Mouse (Mus musculus) midbrain, embryonic 13.5 days (tissue): ENCODE measurements around the gene Ier2. TPM values are rescaled to one million over a fixed set of nuclear protein-coding genes. Genes with fewer than 3 reads are reported as not detected.
"Not testable (repeated sequence)": the region's sequence is repeated elsewhere in the genome, so short reads cannot be mapped to it uniquely, and the experiment has no call there.

Source experiments
- ATAC-seq: fragments of 200-750 bp; cut with Nextera tagmentation; 2 replicates; pipeline ENCODE4 v1.8.0; 2017; ENCODE audit warnings: mild to moderate bottlenecking, moderate TSS enrichment, moderate library complexity
- H3K27ac ChIP-seq: fragments of 300-500 bp; sonication (generic); 2 replicates; pipeline ENCODE4 v1.5.1; 2015; ENCODE audit warnings: inconsistent platforms, mild to moderate bottlenecking, moderate library complexity
- H3K27me3 ChIP-seq: fragments of 300-500 bp; sonication (generic); 2 replicates; pipeline ENCODE4 v1.6.1; 2015; ENCODE audit warnings: mild to moderate bottlenecking, inconsistent platforms
- H3K36me3 ChIP-seq: fragments of 300-500 bp; sonication (generic); 2 replicates; pipeline ENCODE4 v1.6.1; 2015; ENCODE audit warnings: mild to moderate bottlenecking, inconsistent platforms
- H3K4me1 ChIP-seq: fragments of 300-500 bp; sonication (generic); replicated peaks from 2 replicates; pipeline ENCODE4 v1.6.1; 2015; ENCODE audit warnings: inconsistent platforms
- H3K4me2 ChIP-seq: fragments of 300-500 bp; sonication (generic); replicated peaks from 2 replicates; pipeline ENCODE4 v1.6.1; 2015; ENCODE audit warnings: moderate library complexity, mild to moderate bottlenecking, inconsistent platforms
- H3K4me3 ChIP-seq: fragments of 300-500 bp; sonication (generic); replicated peaks from 2 replicates; pipeline ENCODE4 v1.5.1; 2015; ENCODE audit warnings: mild to moderate bottlenecking, inconsistent platforms
- H3K9ac ChIP-seq: fragments of 300-500 bp; sonication (generic); replicated peaks from 2 replicates; pipeline ENCODE4 v1.6.1; 2015; ENCODE audit warnings: mild to moderate bottlenecking, inconsistent platforms
- H3K9me3 ChIP-seq: fragments of 300-500 bp; sonication (generic); 2 replicates; pipeline ENCODE4 v1.6.1; 2016; ENCODE audit warnings: mild to moderate bottlenecking, inconsistent platforms
- WGBS: fragments of 180-500 bp; shearing (Covaris S2); methylation state at CpG from one replicate; pipeline ENCODE4 v1.1.7; 2015; 5-methylcytosine and 5-hydroxymethylcytosine counted together
- polyA plus RNA-seq: library from polyadenylated mRNA; unstranded; fragments of >200 nt; fragmentation: Nextera tagmentation; extraction: Ambion mirVana; gene quantifications from 2 replicates; pipeline ENCODE4 v1.2.1, GENCODE M21; 2015

Gene Ier2
- polyA plus RNA-seq, 1 experiment from 2014 or later, result 26.3 TPM

GRCm38 (mm10) chr8:84695140-84695539, 32.5 kb upstream of the Ier2 start:
- Histone ChIP-seq H3K4me1 (peaks cover 4% of the 10 kb centered on the region), H3K4me2 (no peak overlapping the region), H3K9me3 (no peaks in the 10 kb centered on the region), H3K36me3 (peaks cover 85% of the 10 kb centered on the region), H3K27me3 (peaks cover 2% of the 10 kb centered on the region; the same call in 1 of the 2 replicates), H3K4me3 (no peak overlapping the region), H3K27ac (no peak overlapping the region), H3K9ac (no peak overlapping the region)
- 93% methylated on average over 6 of the region's 6 CpGs for WGBS
- no peak for ATAC-seq

DNA sequence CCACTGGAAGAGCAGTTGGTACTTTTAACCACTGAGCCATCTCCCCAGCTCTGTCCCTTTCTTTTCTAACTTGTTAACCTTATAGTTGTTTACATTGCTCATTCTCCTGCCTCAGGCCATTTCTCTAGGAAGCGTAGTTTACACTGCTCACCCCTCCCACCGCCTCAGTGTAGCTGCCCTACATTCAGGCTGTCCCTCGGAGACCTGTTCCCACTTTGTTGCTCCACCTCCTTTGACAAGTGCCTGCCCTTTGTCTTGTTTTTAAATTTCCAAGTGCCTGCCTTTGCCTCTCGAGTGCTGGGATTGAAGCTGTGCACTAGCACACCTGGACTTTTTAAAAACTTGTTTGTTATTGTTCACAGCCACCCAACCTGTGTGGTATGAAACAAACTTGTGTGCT, 30.7 kb upstream of the Ier2 start:
- Histone ChIP-seq H3K4me3 (no peak overlapping the region), H3K4me2 (no peak overlapping the region), H3K9ac (no peak overlapping the region), H3K27ac (no peak overlapping the region), H3K27me3 (no peaks in the 10 kb centered on the region), H3K4me1 (peaks cover 17% of the 10 kb centered on the region), H3K36me3 (peaks cover 66% of the 10 kb centered on the region), H3K9me3 (no peaks in the 10 kb centered on the region)
- ATAC-seq, result no peak
- WGBS, result 87% methylated on average over 4 of the region's 4 CpGs

DNA sequence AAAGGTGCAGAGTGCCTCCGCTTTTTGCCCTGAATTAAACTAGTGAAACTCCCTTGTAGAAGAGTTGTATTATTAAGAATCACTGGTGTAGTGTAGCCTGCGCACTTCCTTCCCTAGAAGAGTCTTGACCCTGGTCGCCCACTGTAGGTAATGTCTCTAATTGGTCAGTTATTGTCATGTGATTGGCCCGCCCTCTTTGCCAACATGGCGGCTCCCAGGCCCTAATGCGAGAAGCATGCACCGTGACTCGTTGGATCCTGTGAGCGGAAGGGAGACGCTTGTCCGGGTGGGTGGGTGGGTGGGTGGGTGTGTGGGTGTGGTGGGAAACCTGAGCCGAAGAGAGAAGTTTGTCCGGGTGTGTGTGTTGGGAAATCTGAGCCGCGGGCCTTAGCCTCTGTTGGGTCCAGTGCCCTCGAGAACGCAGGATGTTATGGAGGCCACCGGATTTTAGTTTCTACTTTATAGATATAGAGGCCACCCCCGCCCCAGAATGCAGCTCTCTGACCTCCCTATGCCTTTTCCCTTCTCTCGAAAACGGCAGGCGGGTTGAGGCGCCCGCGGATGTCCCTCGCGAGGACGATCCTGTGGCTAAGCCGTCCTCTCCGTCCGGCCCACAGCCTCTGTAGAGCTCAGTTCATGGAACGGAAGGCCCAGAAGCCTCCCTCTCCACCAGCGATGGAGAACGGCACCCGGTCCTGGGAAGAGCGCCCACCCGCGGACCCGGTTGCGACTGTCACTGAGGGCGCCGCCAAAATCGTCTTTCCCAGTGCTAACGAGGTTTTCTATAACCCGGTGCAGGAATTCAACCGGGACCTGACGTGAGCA, 26.7 kb upstream of the Ier2 start:
- H3K4me2 ChIP-seq, result peak overlapping the region; percentile 85
- under 1% methylated on average over 47 of the region's 47 CpGs for WGBS
- H3K9me3 ChIP-seq, result no peaks in the 10 kb centered on the region
- peaks cover 48% of the 10 kb centered on the region for H3K4me1 ChIP-seq
- H3K9ac ChIP-seq, result peak overlapping the region; percentile 74
- peak overlapping the region; percentile 86 for H3K4me3 ChIP-seq
- peak; percentile 80 for ATAC-seq
- H3K36me3 ChIP-seq, result peaks cover 30% of the 10 kb centered on the region
- no peaks in the 10 kb centered on the region for H3K27me3 ChIP-seq
- 0 out of 2 replicates have a peak overlapping the region, but pooled peaks have one; percentile 36 for H3K27ac ChIP-seq

- H3K4me1 ChIP-seq, result peaks cover 51% of the 10 kb centered on the region
These were observed 25.1 kb upstream of the Ier2 start, which contains the start of gene Nacc1 for GRCm38 (mm10) chr8:84687705-84688100. Nacc1 (minus strand) TSS chr8:84687862.

DNA sequence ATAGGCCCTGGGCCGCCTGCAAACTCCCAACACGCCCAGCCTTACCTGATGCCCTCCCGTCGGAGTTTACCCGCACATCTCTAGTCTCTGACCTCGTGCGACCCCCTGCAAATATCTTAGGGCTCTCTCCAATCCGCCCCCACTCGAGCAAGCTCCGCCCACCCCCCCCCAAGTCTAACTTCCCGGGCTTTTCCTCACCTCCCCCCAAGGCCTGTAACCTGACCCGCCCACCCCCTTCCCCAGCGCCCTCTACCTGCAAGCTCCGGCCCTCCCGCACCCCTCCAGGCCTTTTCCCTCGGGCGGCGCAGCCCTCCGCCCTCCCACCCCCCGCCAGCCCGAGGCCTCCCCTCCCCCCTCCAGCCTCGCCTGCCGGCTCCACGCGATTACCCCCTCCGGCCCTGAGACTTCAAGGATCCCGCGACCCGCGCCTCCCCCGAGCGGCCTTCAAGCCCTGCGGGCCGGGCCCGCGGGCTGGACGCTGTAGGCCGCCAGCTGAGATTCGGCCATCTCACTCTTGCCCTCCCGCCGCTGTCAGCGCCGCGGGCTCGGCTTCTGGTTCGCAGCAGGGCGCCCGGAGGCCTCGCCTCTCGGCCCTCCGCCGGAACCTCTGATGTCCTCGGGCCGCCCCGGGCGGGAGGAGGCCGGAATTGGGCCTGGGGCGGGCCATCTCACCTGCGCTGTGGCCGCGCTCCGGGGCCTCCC, 24.5 kb upstream of the Ier2 start:
- Histone ChIP-seq H3K36me3 (peaks cover 18% of the 10 kb centered on the region), H3K9ac (peak overlapping the region; percentile 100), H3K27ac (peak overlapping the region; percentile 93), H3K27me3 (no peaks in the 10 kb centered on the region), H3K4me3 (peak overlapping the region; percentile 99), H3K9me3 (no peaks in the 10 kb centered on the region), H3K4me2 (peak overlapping the region; percentile 93), H3K4me1 (peaks cover 56% of the 10 kb centered on the region)
- WGBS, result 1% methylated on average over 62 of the region's 62 CpGs
- ATAC-seq, result peak; percentile 35; the same call in 1 of the 2 replicates

More at GRCm38 (mm10) chr8:84687705-84688100, 25.1 kb upstream of the Ier2 start, which contains the start of gene Nacc1:
- Histone ChIP-seq H3K4me2 (peak within 1 kb of the TSS; percentile 93), H3K27me3 (no peaks in the 10 kb centered on the region), H3K9me3 (no peaks in the 10 kb centered on the region), H3K9ac (peak within 1 kb of the TSS; percentile 100), H3K36me3 (peaks cover 18% of the 10 kb centered on the region), H3K4me3 (peak within 1 kb of the TSS; percentile 99), H3K27ac (peak within 1 kb of the TSS; percentile 93)
- 1% methylated on average over 37 of the region's 37 CpGs for WGBS
- ATAC-seq, result peak; percentile 87

DNA sequence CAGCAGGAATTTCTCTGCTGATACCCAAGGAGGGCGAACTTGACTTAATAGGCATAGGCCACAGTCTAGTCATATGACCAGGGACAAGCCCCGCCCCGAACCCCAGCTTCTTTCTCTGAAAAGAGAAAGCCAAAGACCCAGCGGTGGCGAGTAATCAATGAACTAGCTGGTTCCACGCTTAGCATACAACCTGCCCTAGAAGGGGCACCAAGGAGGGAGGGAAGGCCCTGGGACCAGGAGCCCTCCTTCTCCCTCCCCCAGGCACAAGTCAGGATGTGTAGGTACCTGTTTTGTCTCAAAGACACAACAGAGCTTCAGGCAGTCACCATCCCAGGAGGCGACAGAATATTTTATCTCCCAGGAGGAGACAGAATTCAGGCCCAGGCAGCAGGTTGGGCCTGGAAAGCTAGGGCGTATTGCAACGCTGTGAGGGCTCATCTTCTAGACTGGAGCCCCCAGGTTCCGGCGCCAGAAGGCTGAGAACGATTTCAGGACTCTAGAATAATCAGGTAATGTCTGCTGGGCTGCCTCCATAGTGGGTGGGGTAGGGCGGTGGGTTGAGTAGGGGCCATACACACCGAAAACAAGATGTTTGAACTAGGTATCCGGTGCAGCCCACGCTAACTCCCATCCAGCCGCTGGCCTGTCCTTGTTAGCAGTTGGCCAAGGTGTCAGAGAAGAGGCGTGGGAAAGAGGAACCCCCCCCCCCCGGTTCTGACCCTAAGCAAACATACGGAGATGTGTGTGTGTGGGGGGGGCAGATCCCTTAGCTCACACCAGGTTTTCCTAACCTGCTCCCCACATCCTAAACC, 23.7 kb upstream of the Ier2 start, which contains the start of gene Trmt1:
Trmt1 (plus strand) TSS at position 117 of the 812 bp plus-strand sequence.
- peaks cover 58% of the 10 kb centered on the region for H3K4me1 ChIP-seq
- peaks cover 21% of the 10 kb centered on the region for H3K36me3 ChIP-seq
- peak within 1 kb of the TSS; percentile 99 for H3K4me3 ChIP-seq
- H3K9ac ChIP-seq, result peak within 1 kb of the TSS; percentile 100
- peak within 1 kb of the TSS; percentile 93 for H3K27ac ChIP-seq
- H3K27me3 ChIP-seq, result no peaks in the 10 kb centered on the region
- H3K4me2 ChIP-seq, result peak within 1 kb of the TSS; percentile 93
- 7% methylated on average over 20 of the region's 20 CpGs for WGBS
- 0 out of 2 replicates have a peak, but pooled peaks have one; percentile 25 for ATAC-seq
- H3K9me3 ChIP-seq, result no peaks in the 10 kb centered on the region

- no peak for ATAC-seq
- no peak overlapping the region for H3K27ac ChIP-seq
- WGBS, result 45% methylated on average over 3 of the region's 3 CpGs
- no peak overlapping the region for H3K4me3 ChIP-seq
- no peaks in the 10 kb centered on the region for H3K27me3 ChIP-seq
- no peak overlapping the region for H3K9ac ChIP-seq
- H3K9me3 ChIP-seq, result no peaks in the 10 kb centered on the region
- no peak overlapping the region for H3K4me2 ChIP-seq
- H3K36me3 ChIP-seq, result peaks cover 16% of the 10 kb centered on the region
- H3K4me1 ChIP-seq, result peaks cover 48% of the 10 kb centered on the region
These were observed 21.9 kb upstream of the Ier2 start for GRCm38 (mm10) chr8:84684537-84684936.

GRCm38 (mm10) chr8:84682257-84682656, 19.6 kb upstream of the Ier2 start:
- Histone ChIP-seq H3K9ac (no peak overlapping the region), H3K27ac (no peak overlapping the region), H3K4me1 (peaks cover 35% of the 10 kb centered on the region), H3K27me3 (no peaks in the 10 kb centered on the region), H3K4me3 (no peak overlapping the region), H3K36me3 (peaks cover 18% of the 10 kb centered on the region), H3K9me3 (no peaks in the 10 kb centered on the region), H3K4me2 (no peak overlapping the region)
- no peak for ATAC-seq
- 88% methylated on average over 2 of the region's 2 CpGs for WGBS

DNA sequence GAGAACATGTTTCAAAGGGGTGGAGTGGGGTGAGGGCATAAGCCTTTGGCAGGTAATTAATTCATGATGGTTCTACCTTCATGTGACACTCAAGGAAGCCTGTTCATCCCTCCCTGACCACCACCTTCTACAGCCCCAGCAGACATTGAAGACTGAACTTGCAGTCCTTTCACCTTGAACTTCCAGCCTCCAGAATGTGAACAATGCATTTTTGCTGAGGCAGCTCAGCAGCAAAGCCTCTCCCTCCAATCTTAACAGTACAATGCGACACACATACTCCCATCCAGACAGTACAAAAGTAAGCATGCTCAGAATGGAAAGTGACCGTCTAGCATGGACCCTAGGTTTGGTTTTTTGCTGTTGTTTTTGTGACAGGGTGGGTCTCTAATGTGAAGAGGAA, 18.8 kb upstream of the Ier2 start:
- peaks cover 23% of the 10 kb centered on the region for H3K36me3 ChIP-seq
- H3K4me3 ChIP-seq, result no peak overlapping the region
- H3K9me3 ChIP-seq, result no peaks in the 10 kb centered on the region
- H3K4me1 ChIP-seq, result peaks cover 31% of the 10 kb centered on the region
- ATAC-seq, result no peak
- no peak overlapping the region for H3K9ac ChIP-seq
- H3K27me3 ChIP-seq, result no peaks in the 10 kb centered on the region
- H3K27ac ChIP-seq, result no peak overlapping the region
- WGBS, result 90% methylated on average over 2 of the region's 2 CpGs
- H3K4me2 ChIP-seq, result no peak overlapping the region

- ATAC-seq, result no peak
- no peaks in the 10 kb centered on the region for H3K27me3 ChIP-seq
- H3K9me3 ChIP-seq, result no peaks in the 10 kb centered on the region
- H3K27ac ChIP-seq, result no peak overlapping the region
- H3K4me3 ChIP-seq, result no peak overlapping the region
- 0 out of 2 replicates have a peak, but pooled peaks cover 4% of the 10 kb centered on the region for H3K4me1 ChIP-seq
- H3K36me3 ChIP-seq, result peaks cover 58% of the 10 kb centered on the region
- H3K4me2 ChIP-seq, result no peak overlapping the region
- 96% methylated on average over 5 of the region's 5 CpGs for WGBS
- H3K9ac ChIP-seq, result no peak overlapping the region
These were observed 14.7 kb upstream of the Ier2 start for GRCm38 (mm10) chr8:84677305-84677704.

- H3K9me3 ChIP-seq, H3K27me3 ChIP-seq, H3K9ac ChIP-seq, H3K4me1 ChIP-seq, H3K27ac ChIP-seq, H3K4me2 ChIP-seq, H3K4me3 ChIP-seq: not testable (repeated sequence)
- peak; percentile 21; the same call in 1 of the 2 replicates for ATAC-seq
- 92% methylated on average over 5 of the region's 5 CpGs for WGBS
- H3K36me3 ChIP-seq, result peaks cover 61% of the 10 kb centered on the region
These were observed 7.8 kb upstream of the Ier2 start for GRCm38 (mm10) chr8:84670295-84671006.
